Mouse (Mus musculus) stomach, postnatal 0 days (tissue): ENCODE measurements around the gene Rnf26. TPM values are rescaled to one million over a fixed set of nuclear protein-coding genes. Genes with fewer than 3 reads are reported as not detected.
A peak's percentile ranks its signal among the peaks of the same experiment; 100 is the strongest.

Experiments used
- ATAC-seq: fragments of 200-750 bp; cut with Nextera tagmentation; 2 replicates; pipeline ENCODE4 v1.8.0; 2017; ENCODE audit not compliant: low FRiP score, low TSS enrichment
- DNase-seq: peaks from one replicate; pipeline ENCODE4 v3.0.0-alpha.2; 2016; ENCODE audit warnings: low spot score
- H3K27ac ChIP-seq: fragments of 300-500 bp; sonication (generic); replicated peaks from 2 replicates; pipeline ENCODE4 v1.5.1; 2014; ENCODE audit warnings: mild to moderate bottlenecking, control low read depth
- H3K27me3 ChIP-seq: fragments of 300-500 bp; sonication (generic); 2 replicates; pipeline ENCODE4 v1.6.1; 2014; ENCODE audit warnings: low read length; ENCODE audit not compliant: control insufficient read depth, insufficient read depth
- H3K36me3 ChIP-seq: fragments of 300-500 bp; sonication (generic); 2 replicates; pipeline ENCODE4 v1.6.1; 2014; ENCODE audit warnings: low read length, mixed read lengths; ENCODE audit not compliant: control insufficient read depth, insufficient read depth
- H3K4me1 ChIP-seq: fragments of 300-500 bp; sonication (generic); replicated peaks from 2 replicates; pipeline ENCODE4 v1.6.1; 2014; ENCODE audit warnings: antibody characterized with exemption; ENCODE audit not compliant: control insufficient read depth, insufficient read depth
- H3K4me2 ChIP-seq: fragments of 300-500 bp; sonication (generic); replicated peaks from 2 replicates; pipeline ENCODE4 v1.6.1; 2014; ENCODE audit warnings: low read depth, mild to moderate bottlenecking, control low read depth, moderate library complexity
- H3K4me3 ChIP-seq: fragments of 300-500 bp; sonication (generic); 2 replicates; pipeline ENCODE4 v1.5.1; 2014; ENCODE audit warnings: low read depth, low read length, control low read depth
- H3K9ac ChIP-seq: fragments of 300-500 bp; sonication (generic); 2 replicates; pipeline ENCODE4 v1.6.1; 2014; ENCODE audit warnings: mild to moderate bottlenecking, low read length, control low read depth, mixed read lengths
- H3K9me3 ChIP-seq: fragments of 300-500 bp; sonication (generic); 2 replicates; pipeline ENCODE4 v1.6.1; 2016; ENCODE audit warnings: low read length; ENCODE audit not compliant: control insufficient read depth
- CTCF ChIP-seq: IDR thresholded peaks from 2 replicates; pipeline ENCODE4 v1.5.1; 2016; ENCODE audit warnings: antibody characterized with exemption, low read depth, mild to moderate bottlenecking, moderate library complexity
- EP300 ChIP-seq: optimal IDR thresholded peaks from 2 replicates; pipeline ENCODE3; 2016; ENCODE audit warnings: antibody characterized with exemption
- WGBS: fragments of 180-500 bp; shearing (Covaris S2); extraction: QIAGEN DNeasy Blood & Tissue Kit; methylation state at CpG from one replicate; pipeline ENCODE4 v1.1.7; 2014; 5-methylcytosine and 5-hydroxymethylcytosine counted together
- polyA plus RNA-seq: library from polyadenylated mRNA; unstranded; fragments of >200 nt; fragmentation: Nextera tagmentation; extraction: Ambion mirVana; gene quantifications from 2 replicates; pipeline ENCODE4 v1.2.1, GENCODE M21; 2015

Rnf26 gene
- polyA plus RNA-seq, 1 experiment from 2014 or later = 22.0 TPM

DNA sequence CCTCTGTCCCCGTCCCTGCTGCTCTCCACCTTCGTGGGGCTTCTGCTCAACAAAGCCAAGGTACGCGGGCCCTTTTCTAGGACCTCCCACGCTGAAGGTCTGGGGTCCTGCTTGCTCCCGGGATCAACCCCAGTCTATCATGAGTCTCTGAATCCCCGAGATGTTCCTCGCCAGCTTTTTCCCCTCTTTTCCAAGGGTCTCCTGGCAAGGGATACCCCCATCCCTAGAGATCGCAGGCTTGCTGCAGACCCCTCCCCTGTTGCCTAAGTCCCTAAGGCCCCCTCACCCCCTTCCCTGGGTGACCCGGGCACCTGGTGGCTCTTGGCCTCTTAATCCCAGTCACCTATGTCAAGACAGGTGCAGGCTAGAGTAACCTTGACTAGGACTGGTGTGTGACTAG, 28.0 kb downstream of the Rnf26 start:
- peak overlapping the region; percentile 61 for H3K4me3 ChIP-seq
- H3K36me3 ChIP-seq = no peaks in the 10 kb centered on the region
- peak overlapping the region; percentile 65; the same call in 1 of the 2 replicates for H3K27ac ChIP-seq
- TF ChIP-seq EP300 (no peak), CTCF (no peak)
- no peaks in the 10 kb centered on the region for H3K27me3 ChIP-seq
- peak overlapping the region; percentile 79 for H3K9ac ChIP-seq
- H3K4me2 ChIP-seq = peak overlapping the region; percentile 98
- DNase-seq (no peak), ATAC-seq (no peak)
- 3% methylated on average over 10 of the region's 10 CpGs for WGBS
- H3K9me3 ChIP-seq = no peaks in the 10 kb centered on the region
- peaks cover 8% of the 10 kb centered on the region; the same call in 1 of the 2 replicates for H3K4me1 ChIP-seq

- peak overlapping the region; percentile 61 for H3K4me3 ChIP-seq
- H3K4me1 ChIP-seq = peaks cover 10% of the 10 kb centered on the region; the same call in 1 of the 2 replicates
- peak overlapping the region; percentile 98 for H3K4me2 ChIP-seq
- peak overlapping the region; percentile 79 for H3K9ac ChIP-seq
- ATAC-seq (peak; percentile 81), DNase-seq (peak; percentile 98)
- peak overlapping the region; percentile 65; the same call in 1 of the 2 replicates for H3K27ac ChIP-seq
- WGBS = under 1% methylated on average over 62 of the region's 62 CpGs
- H3K27me3 ChIP-seq = no peaks in the 10 kb centered on the region
- no peaks in the 10 kb centered on the region for H3K9me3 ChIP-seq
- TF ChIP-seq EP300 (no peak), CTCF (no peak)
- H3K36me3 ChIP-seq = no peaks in the 10 kb centered on the region
These were observed 28.6 kb downstream of the Rnf26 start for GRCm38 (mm10) chr9:44084659-44085229.

DNA sequence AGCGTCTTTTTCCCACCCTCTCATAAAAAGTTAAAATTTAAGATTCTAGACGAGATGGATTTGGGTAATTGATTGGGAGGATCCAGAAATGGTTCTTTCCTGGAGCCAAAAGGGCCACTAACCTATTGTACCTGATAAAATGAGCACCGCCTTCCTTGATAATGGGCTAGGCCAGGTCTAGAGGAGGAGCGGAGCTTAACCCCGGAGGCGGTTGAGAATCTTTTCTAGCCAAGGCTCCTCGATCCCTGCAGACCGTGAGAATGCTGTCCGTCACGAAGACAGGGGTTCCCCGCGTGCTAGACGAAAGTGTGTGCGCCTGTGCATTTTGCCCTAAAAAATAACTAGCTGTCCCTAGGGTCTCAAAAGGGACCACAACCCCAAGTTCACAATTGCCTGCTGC, 29.1 kb downstream of the Rnf26 start:
- peaks cover 10% of the 10 kb centered on the region; the same call in 1 of the 2 replicates for H3K4me1 ChIP-seq
- H3K9me3 ChIP-seq = no peaks in the 10 kb centered on the region
- H3K27me3 ChIP-seq = no peaks in the 10 kb centered on the region
- H3K9ac ChIP-seq = peak overlapping the region; percentile 79; the same call in 1 of the 2 replicates
- DNase-seq (no peak), ATAC-seq (no peak; the same call in 1 of the 2 replicates)
- TF ChIP-seq CTCF (no peak), EP300 (no peak)
- H3K27ac ChIP-seq = peak overlapping the region; percentile 65; the same call in 1 of the 2 replicates
- WGBS = 1% methylated on average over 14 of the region's 14 CpGs
- H3K36me3 ChIP-seq = no peaks in the 10 kb centered on the region
- H3K4me2 ChIP-seq = peak overlapping the region; percentile 98
- H3K4me3 ChIP-seq = peak overlapping the region; percentile 61

DNA sequence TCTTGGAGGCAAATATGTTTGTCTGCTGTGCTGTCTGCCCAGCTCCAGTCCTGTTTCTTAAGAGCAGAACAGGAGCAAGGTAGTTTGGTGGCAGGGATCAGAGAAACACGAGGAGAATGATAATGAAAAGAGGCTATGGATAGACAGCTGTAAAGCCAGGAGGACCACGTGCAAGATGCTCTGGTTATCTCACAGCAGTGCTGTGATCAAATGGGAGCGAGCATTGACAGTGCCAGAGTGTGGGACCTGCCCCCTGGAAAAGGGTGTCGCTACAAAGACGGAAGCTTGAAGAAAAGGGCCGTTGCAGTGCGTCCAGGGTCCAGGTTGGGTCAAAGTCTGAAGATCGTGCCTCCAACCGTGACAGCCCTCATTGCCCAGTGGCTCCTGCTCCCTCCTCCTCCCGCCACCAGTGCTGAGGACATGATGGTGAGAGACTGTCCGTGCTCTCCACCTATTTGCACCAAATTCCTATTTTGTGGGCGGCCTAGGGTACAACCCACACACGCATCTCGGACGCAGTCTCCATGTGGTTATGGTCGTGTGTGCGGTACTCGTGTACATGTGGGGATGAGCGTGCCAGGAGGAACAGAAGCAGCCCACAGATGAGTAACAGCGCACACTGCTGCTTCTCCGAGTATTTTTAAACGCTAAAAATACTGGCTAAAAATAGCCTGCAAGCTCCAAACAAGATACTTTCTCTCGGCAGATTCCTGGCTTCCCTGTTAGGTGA, 29.8 kb downstream of the Rnf26 start:
- Histone ChIP-seq H3K36me3 (no peaks in the 10 kb centered on the region), H3K4me1 (peaks cover 13% of the 10 kb centered on the region), H3K27me3 (no peaks in the 10 kb centered on the region), H3K27ac (peak overlapping the region; percentile 65; the same call in 1 of the 2 replicates), H3K4me3 (peak overlapping the region; percentile 61; the same call in 1 of the 2 replicates), H3K9ac (no peak overlapping the region), H3K9me3 (no peaks in the 10 kb centered on the region), H3K4me2 (peak overlapping the region; percentile 98)
- WGBS = 15% methylated on average over 23 of the region's 23 CpGs
- ATAC-seq (no peak), DNase-seq (no peak)
- TF ChIP-seq EP300 (no peak), CTCF (no peak)

DNA sequence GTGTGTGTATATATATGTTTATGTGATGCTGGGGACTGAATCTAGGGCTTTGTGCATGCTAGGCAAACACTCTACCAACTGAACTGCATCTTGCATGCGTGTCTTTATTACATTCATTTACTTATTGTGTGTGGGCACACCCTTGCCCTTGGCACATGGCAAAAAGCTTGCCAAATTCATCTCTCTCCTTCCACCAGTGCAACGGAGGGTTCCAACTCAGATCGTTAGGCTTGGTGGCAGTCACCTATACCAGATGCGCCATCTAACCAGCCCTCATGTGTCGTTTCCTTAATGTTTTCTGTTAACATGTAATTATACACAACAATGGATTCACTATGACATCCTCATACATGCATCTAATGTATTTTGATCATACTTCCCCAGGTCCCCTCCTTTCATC, 31.1 kb downstream of the Rnf26 start:
- no peak for TF ChIP-seq CTCF
- no peak for TF ChIP-seq EP300
- DNase-seq (no peak), ATAC-seq (no peak)
- Histone ChIP-seq H3K9me3 (no peaks in the 10 kb centered on the region), H3K4me2 (no peak overlapping the region), H3K27ac (no peak overlapping the region), H3K4me3 (no peak overlapping the region), H3K36me3 (no peaks in the 10 kb centered on the region), H3K27me3 (no peaks in the 10 kb centered on the region), H3K9ac (no peak overlapping the region), H3K4me1 (peaks cover 19% of the 10 kb centered on the region)
- WGBS = 86% methylated on average over 5 of the region's 5 CpGs

DNA sequence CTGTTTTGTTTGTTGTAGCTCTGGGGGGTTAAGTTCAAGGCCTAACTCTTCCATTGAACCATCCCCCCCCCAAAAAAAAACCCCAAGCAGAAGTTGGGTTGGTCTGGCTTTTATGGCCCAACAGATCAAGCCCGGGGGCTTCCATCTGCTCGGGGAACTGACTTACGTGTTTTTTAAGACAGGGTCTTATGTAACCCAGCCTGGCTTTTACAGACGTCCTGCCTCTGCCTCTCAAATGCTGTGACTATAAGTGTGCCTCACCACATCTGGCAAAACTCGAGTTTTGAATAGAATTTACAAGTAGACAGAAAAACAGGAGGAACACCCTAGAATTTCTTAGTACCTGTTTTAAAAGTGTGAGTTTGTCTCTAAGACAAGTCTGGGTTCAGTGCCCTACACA, 31.7 kb downstream of the Rnf26 start:
- no peak overlapping the region for H3K9ac ChIP-seq
- 68% methylated on average over 5 of the region's 5 CpGs for WGBS
- peaks cover 21% of the 10 kb centered on the region for H3K4me1 ChIP-seq
- TF ChIP-seq EP300 (no peak), CTCF (no peak)
- no peaks in the 10 kb centered on the region for H3K27me3 ChIP-seq
- ATAC-seq = no peak
- H3K36me3 ChIP-seq = no peaks in the 10 kb centered on the region
- no peaks in the 10 kb centered on the region for H3K9me3 ChIP-seq
- no peak overlapping the region for H3K4me2 ChIP-seq
- DNase-seq = no peak
- no peak overlapping the region for H3K27ac ChIP-seq
- no peak overlapping the region for H3K4me3 ChIP-seq
